Mouse (Mus musculus) spleen, adult 2 months (tissue): ENCODE results near the gene 2610507B11Rik. TPM values are rescaled to one million over a fixed set of nuclear protein-coding genes. Genes with fewer than 3 reads are reported as not detected.

Experiments
- DNase-seq, 2 experiments: peaks; one replicate each; pipeline versions ENCODE4 v3.0.0 to v3.0.0-alpha.2; 2012 to 2021; ENCODE audit warnings: low spot score in 2 of 2, low read depth in 1 of 2
- H3K27ac ChIP-seq: fragments of 200-500 bp; 2 replicates; pipeline ENCODE4 v1.5.1; 2012; ENCODE audit warnings: low read length, inconsistent platforms; ENCODE audit not compliant: insufficient read depth
- H3K27me3 ChIP-seq: fragments of 200-500 bp; 2 replicates; pipeline ENCODE4 v1.6.1; 2012; ENCODE audit warnings: mild to moderate bottlenecking, moderate library complexity, low read length, inconsistent platforms; ENCODE audit not compliant: control insufficient read depth, insufficient read depth
- H3K36me3 ChIP-seq: fragments of 200-500 bp; 2 replicates; pipeline ENCODE4 v1.6.1; 2012; ENCODE audit warnings: mild to moderate bottlenecking, low read length, inconsistent platforms; ENCODE audit not compliant: control insufficient read depth, insufficient read depth
- H3K4me1 ChIP-seq: fragments of 200-500 bp; 2 replicates; pipeline ENCODE4 v1.6.1; 2011; ENCODE audit warnings: inconsistent platforms; ENCODE audit not compliant: control insufficient read depth, insufficient read depth, insufficient read length
- H3K4me3 ChIP-seq: fragments of 200-500 bp; 2 replicates; pipeline ENCODE4 v1.5.1; 2011; ENCODE audit warnings: mild to moderate bottlenecking, inconsistent platforms; ENCODE audit not compliant: insufficient read depth, insufficient read length; ENCODE audit errors: extremely low read depth
- CTCF ChIP-seq: fragments of 200-500 bp; IDR thresholded peaks from 2 replicates; pipeline ENCODE4 v1.5.1; 2011; ENCODE audit warnings: mild to moderate bottlenecking, inconsistent platforms; ENCODE audit not compliant: insufficient read depth, insufficient read length, insufficient replicate concordance; ENCODE audit errors: extremely low read depth
- POLR2A ChIP-seq: fragments of 200-500 bp; IDR thresholded peaks from 2 replicates; pipeline ENCODE4 v1.6.1; 2011; ENCODE audit warnings: low read depth, low read length, inconsistent platforms
- WGBS: fragments of 180-500 bp; shearing (Covaris S2); methylation state at CpG from one replicate; pipeline ENCODE4 v1.1.7; 2018; 5-methylcytosine and 5-hydroxymethylcytosine counted together
- polyA plus RNA-seq: library from polyadenylated mRNA; depleted of rRNA; stranded (reverse); fragments of >200 nt; gene quantifications from 2 replicates; pipeline ENCODE4 v1.2.3, GENCODE M21; 2012; rRNA removed

Gene 2610507B11Rik
- polyA plus RNA-seq, 1 experiment = 41.4 TPM

GRCm38 (mm10) chr11:78324965-78325364 is 63.4 kb downstream of the 2610507B11Rik start:
- Histone ChIP-seq H3K27me3 (no peaks in the 10 kb centered on the region), H3K4me3 (no peak overlapping the region), H3K27ac (no peak overlapping the region), H3K36me3 (no peaks in the 10 kb centered on the region), H3K4me1 (peaks cover 12% of the 10 kb centered on the region)
- no peak for DNase-seq
- 95% methylated on average over 12 of the region's 12 CpGs for WGBS
- no peak for TF ChIP-seq CTCF
- no peak for TF ChIP-seq POLR2A

DNA sequence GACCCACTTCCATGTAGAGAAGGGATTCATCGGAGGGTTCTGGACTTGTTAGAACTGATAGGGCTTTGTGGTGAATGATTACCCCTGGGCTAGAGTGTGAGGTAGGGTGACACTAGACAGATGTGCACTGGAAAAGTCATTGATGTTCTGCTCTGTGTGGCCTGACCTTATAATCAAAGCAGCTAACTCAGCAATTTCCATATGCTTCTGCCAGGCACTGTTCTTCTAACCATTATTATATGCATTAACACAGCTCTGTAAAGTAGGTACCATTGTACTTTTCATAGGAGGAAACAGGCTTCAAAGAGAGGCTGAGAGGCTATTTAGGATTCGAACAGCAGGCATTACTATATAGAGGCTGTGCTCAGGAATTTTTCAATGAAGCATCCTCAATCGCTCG is 65.7 kb downstream of the 2610507B11Rik start:
- Histone ChIP-seq H3K27me3 (no peaks in the 10 kb centered on the region), H3K4me1 (peaks cover 12% of the 10 kb centered on the region), H3K36me3 (no peaks in the 10 kb centered on the region), H3K4me3 (no peak overlapping the region), H3K27ac (no peak overlapping the region)
- DNase-seq = no peak
- TF ChIP-seq POLR2A = no peak
- no peak for TF ChIP-seq CTCF
- WGBS = 95% methylated on average over 4 of the region's 4 CpGs

DNA sequence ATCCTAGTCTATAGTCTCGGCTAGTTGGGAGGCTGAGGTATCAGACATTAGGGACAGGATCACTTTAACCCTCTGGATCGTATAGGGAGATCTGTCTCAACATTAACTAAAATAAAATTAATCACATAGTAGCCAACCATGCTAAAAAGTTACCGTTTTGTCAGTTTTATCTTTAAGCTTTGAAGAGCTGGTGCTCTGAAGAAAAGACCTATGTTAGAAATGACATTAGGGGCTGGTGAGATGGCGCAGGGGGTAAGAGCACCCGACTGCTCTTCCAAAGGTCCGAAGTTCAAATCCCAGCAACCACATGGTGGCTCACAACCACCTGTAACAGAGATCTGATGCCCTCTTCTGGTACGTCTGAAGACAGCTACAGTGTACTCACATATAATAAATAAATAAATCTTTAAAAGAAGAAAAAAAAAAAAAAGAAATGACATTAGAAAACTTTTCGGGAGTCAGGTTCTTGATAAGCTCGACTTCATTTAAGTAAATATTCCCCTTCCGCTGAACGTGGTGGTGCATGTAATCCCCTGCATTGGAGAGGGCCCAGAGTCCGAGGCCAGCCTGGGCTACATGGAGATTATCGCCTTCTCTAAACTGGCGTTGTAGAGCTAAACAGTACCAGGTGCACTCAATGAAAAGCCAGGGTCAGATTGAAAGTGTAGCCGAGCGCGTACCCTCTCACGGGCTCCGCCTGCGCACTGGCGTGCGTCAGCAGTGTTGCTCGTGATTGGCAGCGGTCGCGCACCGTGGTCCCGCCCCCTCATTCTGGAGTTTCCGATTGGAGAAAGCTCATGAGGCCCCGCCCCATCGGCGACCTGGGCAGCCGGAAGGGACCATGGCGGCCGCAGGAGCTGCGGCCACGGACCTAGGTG is 66.3 kb downstream of the 2610507B11Rik start, which contains the start of gene Pigs:
Gene Pigs, plus strand, starts transcription at position 782 of the 878 bp plus-strand sequence.
- no peaks in the 10 kb centered on the region for H3K27me3 ChIP-seq
- 10% methylated on average over 37 of the region's 37 CpGs for WGBS
- DNase-seq = peak; percentile 83 to 97

DNA sequence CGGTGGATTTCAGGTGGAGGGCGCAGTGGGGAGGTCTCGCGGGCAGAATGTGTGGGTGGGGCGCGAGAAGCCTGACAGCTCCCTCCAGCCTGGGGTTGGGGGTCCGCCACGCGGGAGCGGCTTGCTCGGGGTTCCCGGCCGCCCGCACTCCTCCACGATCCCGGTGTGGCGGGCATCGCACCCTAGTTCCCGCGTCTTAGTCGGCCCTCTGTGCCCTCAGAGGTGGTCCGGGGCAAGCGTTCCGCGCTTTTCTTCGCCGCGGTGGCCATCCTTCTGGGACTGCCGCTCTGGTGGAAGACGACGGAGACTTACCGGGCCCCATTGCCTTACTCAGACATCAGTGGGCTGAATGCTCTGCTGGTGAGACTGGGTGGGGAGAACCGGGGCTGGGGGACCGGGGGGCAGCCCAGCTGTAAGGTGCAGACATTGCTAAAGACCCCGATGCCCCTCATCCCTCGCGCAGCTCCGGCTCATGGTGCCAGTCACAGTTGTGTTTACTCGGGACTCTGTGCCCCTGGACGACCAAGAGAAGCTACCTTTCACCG is 67.0 kb downstream of the 2610507B11Rik start:
- DNase-seq = no peak
- WGBS = under 1% methylated on average over 41 of the region's 41 CpGs
- no peak for TF ChIP-seq CTCF
- no peak for TF ChIP-seq POLR2A
- Histone ChIP-seq H3K4me3 (peak overlapping the region; percentile 75), H3K27ac (peak overlapping the region; percentile 49), H3K4me1 (peaks cover 2% of the 10 kb centered on the region; the same call in 1 of the 2 replicates), H3K36me3 (peaks cover 4% of the 10 kb centered on the region), H3K27me3 (no peaks in the 10 kb centered on the region)

More for the DNA sequence above, 66.3 kb downstream of the 2610507B11Rik start, which contains the start of gene Pigs:
- no peaks in the 10 kb centered on the region; the same call in 1 of the 2 replicates for H3K36me3 ChIP-seq
- TF ChIP-seq POLR2A (peak; percentile 52), CTCF (no peak)
- H3K4me3 ChIP-seq = peak within 1 kb of the TSS; percentile 75
- H3K27ac ChIP-seq = peak within 1 kb of the TSS; percentile 53
- H3K4me1 ChIP-seq = peaks cover 6% of the 10 kb centered on the region; the same call in 1 of the 2 replicates

DNA sequence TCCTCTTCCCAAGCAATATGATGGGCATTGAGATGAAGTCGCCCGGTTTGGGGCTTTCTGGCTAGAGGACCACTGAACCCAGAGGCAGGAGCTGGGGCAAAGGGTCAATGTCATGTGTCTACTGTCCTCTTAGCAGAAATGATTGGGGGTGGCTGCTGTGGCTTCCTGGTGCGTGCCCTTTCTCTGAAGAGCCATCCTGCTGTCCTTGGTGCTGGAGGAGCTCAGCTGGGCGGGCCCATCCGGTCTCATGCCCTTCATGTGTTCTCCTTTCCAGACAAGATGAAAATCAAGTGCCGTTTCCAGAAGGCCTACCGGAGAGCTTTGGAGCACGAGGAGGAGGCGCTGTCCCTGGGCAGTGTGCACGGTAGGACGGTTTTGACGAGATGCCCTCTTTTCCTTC is 71.1 kb downstream of the 2610507B11Rik start:
- H3K27ac ChIP-seq = no peak overlapping the region
- TF ChIP-seq POLR2A = no peak
- no peak for TF ChIP-seq CTCF
- DNase-seq = no peak
- WGBS = 94% methylated on average over 12 of the region's 12 CpGs
- H3K27me3 ChIP-seq = no peaks in the 10 kb centered on the region
- no peak overlapping the region for H3K4me3 ChIP-seq
- peaks cover 2% of the 10 kb centered on the region; the same call in 1 of the 2 replicates for H3K4me1 ChIP-seq
- peaks cover 18% of the 10 kb centered on the region for H3K36me3 ChIP-seq

- H3K27me3 ChIP-seq = no peaks in the 10 kb centered on the region
- H3K27ac ChIP-seq = no peak overlapping the region
- peaks cover 21% of the 10 kb centered on the region for H3K36me3 ChIP-seq
- no peak overlapping the region for H3K4me3 ChIP-seq
- no peak for TF ChIP-seq CTCF
- no peak for TF ChIP-seq POLR2A
- no peak for DNase-seq
- 90% methylated on average over 5 of the region's 5 CpGs for WGBS
- peaks cover 2% of the 10 kb centered on the region; the same call in 1 of the 2 replicates for H3K4me1 ChIP-seq
Measured at GRCm38 (mm10) chr11:78333992-78334391, 72.4 kb downstream of the 2610507B11Rik start.

GRCm38 (mm10) chr11:78337040-78337439 is 75.5 kb downstream of the 2610507B11Rik start:
- Histone ChIP-seq H3K36me3 (peaks cover 36% of the 10 kb centered on the region), H3K4me3 (no peak overlapping the region), H3K4me1 (no peaks in the 10 kb centered on the region), H3K27ac (no peak overlapping the region), H3K27me3 (no peaks in the 10 kb centered on the region)
- DNase-seq = no peak
- 95% methylated on average over 8 of the region's 8 CpGs for WGBS
- TF ChIP-seq CTCF (no peak), POLR2A (no peak)

Other genes with a start within 250 kb of the 2610507B11Rik start
- gene Dhrs13, start 229.5 kb upstream of the 2610507B11Rik start, polyA plus RNA-seq = 3.1 and 3.9 TPM in 2 replicates
- gene Flot2, start 223.8 kb upstream of the 2610507B11Rik start, polyA plus RNA-seq = 36.6 and 39.1 TPM in 2 replicates
- 21.4 and 27.0 TPM in 2 replicates for gene Eral1, start 181.4 kb upstream of the 2610507B11Rik start, polyA plus RNA-seq
- gene Fam222b, start 167.1 kb upstream of the 2610507B11Rik start, polyA plus RNA-seq = 12.5 and 15.2 TPM in 2 replicates
- gene Traf4, start 96.2 kb upstream of the 2610507B11Rik start, polyA plus RNA-seq = 43.4 and 54.3 TPM in 2 replicates
- 17.6 and 20.4 TPM in 2 replicates for gene Nek8, start 85.1 kb upstream of the 2610507B11Rik start, polyA plus RNA-seq
- gene Tlcd1, start 85.0 kb upstream of the 2610507B11Rik start, polyA plus RNA-seq = 10.4 and 16.9 TPM in 2 replicates
- gene Rpl23a, start 78.2 kb upstream of the 2610507B11Rik start, polyA plus RNA-seq = 126 and 169 TPM in 2 replicates
- gene Rab34, start 73.3 kb upstream of the 2610507B11Rik start, polyA plus RNA-seq = 10.8 and 15.6 TPM in 2 replicates
- 0.19 and 0.20 TPM in 2 replicates for gene Proca1, start 68.4 kb upstream of the 2610507B11Rik start, polyA plus RNA-seq
- gene Sdf2, start 16.0 kb upstream of the 2610507B11Rik start, polyA plus RNA-seq = 59.1 and 60.7 TPM in 2 replicates
- 20.2 and 20.6 TPM in 2 replicates for gene Supt6, start 15.8 kb upstream of the 2610507B11Rik start, polyA plus RNA-seq
- gene BC030499, start 29.1 kb downstream of the 2610507B11Rik start, polyA plus RNA-seq = 0.22 and 0.32 TPM in 2 replicates
- gene Spag5, start 39.8 kb downstream of the 2610507B11Rik start, polyA plus RNA-seq = 7.2 and 10.2 TPM in 2 replicates
- 3.6 and 4.4 TPM in 2 replicates for gene Aldoc, start 61.2 kb downstream of the 2610507B11Rik start, polyA plus RNA-seq
- 66.7 and 81.9 TPM in 2 replicates for gene Pigs, start 66.7 kb downstream of the 2610507B11Rik start, polyA plus RNA-seq
- 66.6 and 81.6 TPM in 2 replicates for gene Unc119, start 81.7 kb downstream of the 2610507B11Rik start, polyA plus RNA-seq
- not detected in 2 replicates for gene Foxn1, start 124.8 kb downstream of the 2610507B11Rik start, polyA plus RNA-seq
- gene Slc13a2, start 160.5 kb downstream of the 2610507B11Rik start, polyA plus RNA-seq = 0.28 and 0.41 TPM in 2 replicates
- 5.5 and 6.1 TPM in 2 replicates for gene Slc46a1, start 203.9 kb downstream of the 2610507B11Rik start, polyA plus RNA-seq
- gene Sarm1, start 236.0 kb downstream of the 2610507B11Rik start, polyA plus RNA-seq = 0.51 and 1.0 TPM in 2 replicates
- 2.6 and 3.0 TPM in 2 replicates for gene Vtn, start 237.3 kb downstream of the 2610507B11Rik start, polyA plus RNA-seq
- not detected in 2 replicates for gene Sebox, start 241.7 kb downstream of the 2610507B11Rik start, polyA plus RNA-seq